Mouse (Mus musculus) spleen, adult 12 weeks (tissue): ENCODE results near the gene Lonrf2.
A peak's percentile ranks its signal among the peaks of the same experiment; 100 is the strongest.

Source experiments
- DNase-seq: peaks from one replicate; pipeline ENCODE4 v3.0.0; 2022; ENCODE audit warnings: low spot score

Lonrf2 gene

DNA sequence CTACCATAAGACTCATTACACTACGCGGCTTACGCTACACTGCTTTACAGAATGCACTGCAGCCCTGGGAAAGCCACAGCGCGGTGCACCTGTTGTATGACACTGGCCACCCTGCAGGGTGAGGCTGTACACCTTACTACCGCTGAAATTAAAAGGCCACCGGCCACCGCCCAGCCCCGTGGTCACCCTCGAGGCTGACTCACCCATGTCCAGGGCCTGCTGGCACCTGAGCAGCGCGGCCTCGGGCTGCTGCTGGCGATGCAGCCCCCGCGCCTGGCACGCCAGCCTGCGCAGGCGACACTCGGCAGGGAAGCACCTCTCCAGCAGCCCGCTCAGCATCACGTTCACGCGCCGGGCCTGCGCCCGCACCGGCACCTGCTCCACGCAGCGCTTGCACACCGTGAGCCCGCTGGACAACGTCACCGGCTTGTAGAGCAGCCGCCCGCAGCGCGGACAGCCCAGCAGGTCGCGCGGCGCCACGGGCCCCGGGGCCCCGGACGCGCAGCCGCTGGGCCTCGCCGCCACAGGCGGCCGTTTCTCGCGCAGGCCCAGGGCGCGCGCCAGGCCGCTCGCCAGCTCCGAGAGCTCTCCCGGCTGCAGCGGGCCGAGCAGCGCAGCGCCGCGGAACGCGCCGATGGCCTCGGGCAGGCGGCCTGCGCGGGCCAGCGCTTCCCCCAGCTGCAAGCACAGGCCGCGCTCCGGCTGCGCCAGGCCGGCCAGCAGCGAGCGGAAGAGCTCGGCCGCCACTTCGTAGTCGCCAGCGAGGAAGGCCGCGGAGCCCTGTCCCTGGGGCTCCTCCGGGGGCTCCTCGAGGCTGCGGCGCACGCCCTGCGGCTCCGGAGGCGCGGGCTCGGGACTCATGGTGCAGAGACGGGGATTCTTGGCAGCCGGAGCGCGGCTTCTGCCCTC lies 689 bp downstream of the Lonrf2 start:
- no peak for DNase-seq

DNA sequence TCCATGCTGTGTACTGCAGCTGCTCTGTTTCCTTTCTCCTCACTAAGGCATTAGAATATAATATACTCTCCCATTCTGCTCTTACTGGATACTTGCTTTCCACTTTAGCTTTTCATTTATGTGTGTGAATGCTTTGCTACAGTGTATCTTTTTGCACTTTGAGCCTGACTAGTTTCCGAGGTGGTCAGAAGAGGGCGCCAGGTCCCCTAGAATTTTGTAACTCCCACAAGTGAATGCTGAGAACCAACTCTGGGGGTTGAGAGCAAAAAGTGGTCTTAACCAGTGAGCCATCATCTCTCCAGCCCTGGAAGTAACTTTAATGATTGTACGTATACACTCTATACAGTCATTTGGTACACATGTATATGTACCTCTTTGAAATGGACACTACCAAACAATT lies 1.6 kb downstream of the Lonrf2 start:
- DNase-seq: no peak

DNA sequence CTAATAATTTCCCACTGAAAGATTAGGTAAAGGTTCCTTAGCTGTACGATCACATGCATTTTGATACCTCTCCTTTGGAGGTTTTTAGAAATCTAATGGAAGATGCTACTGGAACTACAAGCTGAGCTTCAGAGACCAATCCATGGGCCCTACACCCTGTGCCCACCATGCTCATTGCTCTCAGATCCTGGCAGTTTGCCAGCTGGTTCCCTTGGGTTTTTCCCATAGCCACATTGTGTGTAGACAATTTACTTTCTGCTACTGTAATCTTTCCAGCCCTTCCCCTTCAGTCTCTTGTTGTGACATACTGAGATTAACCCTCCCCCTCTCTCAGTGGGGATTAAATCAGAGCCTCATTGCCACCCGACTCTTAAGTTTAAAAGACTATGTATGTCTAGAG lies 11.6 kb downstream of the Lonrf2 start:
- no peak for DNase-seq

DNA sequence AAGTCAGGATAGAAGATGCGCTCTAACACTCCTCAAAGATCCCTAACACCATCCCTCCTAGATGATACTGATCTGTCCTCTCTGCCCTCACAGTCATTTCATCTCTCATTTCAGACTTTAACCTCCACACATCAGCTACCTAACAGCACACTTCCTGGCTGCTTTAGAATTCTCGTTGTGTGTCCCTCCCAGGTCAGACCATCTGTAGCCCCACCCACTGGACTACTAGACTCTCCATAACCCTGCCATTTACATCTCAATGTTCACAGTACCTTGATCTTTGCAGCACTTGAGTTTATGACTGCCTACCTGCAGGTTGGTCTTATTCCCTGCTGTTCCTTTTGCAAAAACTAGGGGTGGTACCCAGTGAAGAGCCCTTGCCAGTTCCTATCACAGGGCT lies 12.7 kb downstream of the Lonrf2 start:
- no peak for DNase-seq

DNA sequence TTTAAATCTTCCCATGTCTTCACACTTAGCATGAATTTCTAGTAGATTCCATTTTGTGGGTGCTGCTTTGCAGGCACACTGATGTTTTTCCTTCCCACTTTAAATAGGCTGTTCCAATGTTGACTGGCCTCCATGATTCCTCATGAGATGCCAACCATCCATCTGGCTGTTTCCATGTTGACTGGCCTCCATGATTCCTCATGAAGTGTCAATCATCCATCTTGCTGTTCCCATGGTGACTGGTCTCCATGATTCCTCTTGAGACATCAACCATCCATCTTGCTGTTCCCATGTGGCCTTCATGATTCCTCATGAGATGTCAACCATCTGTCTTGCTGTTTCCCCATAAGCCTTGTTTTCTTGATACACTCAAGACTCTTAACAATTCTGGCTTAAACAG lies 16.8 kb downstream of the Lonrf2 start:
- DNase-seq: no peak

DNA sequence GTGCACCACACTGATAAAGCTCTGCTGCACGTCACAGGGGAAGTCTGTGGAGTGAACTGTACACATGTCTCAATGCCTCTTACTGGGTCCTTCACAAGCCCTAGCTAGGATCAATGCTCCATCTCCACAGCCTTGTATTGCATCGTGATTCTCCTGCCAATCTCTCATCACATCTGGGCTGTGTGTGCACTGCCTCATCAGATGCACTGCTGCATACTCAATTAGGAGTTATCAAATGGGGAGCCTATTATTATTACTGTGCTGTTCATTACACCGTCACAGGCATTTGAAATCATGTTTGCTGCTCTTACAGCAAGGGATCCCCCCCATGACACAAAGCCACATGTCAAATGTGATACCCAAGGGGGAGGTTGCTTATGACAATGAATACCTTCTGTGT lies 18.8 kb downstream of the Lonrf2 start:
- DNase-seq: no peak

DNA sequence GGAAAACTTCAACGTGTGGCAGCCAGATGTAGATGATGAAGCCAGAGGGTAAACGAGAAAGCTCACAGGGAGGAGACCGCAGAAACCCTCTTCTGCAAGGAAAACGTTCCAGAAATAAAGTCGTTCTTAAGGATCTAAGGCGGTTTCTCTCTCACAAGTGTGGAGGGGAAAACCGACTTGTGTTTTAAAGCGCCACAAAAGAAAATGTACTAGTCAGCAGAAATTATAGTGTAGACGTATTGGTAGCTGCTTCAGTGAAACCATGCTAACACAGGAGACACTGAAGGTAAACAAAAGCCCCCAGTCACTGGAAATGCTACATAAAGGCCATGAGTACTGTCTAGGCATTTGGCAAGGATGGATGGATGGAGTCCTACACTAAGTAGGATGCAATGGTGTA lies 19.2 kb downstream of the Lonrf2 start:
- no peak for DNase-seq

DNA sequence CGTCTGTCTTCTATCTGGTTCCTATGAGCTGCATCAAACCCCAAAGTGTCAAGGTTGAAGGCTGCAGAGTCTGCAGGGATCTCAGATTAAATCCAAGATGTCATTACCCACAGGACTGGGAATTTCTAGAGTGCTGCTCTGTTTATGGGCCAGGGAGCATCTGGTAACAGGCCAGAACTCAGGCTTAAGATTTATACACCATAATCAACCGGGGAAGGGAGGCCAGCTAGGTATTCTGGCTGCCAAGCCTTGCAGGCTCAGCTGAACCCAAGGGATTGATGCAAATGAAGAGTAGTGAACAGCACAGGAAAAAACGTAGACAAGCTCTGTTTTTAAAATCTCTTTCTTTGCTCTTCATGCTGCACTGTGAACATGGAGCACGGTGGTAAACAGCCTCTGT lies 20.2 kb downstream of the Lonrf2 start:
- DNase-seq: no peak

DNA sequence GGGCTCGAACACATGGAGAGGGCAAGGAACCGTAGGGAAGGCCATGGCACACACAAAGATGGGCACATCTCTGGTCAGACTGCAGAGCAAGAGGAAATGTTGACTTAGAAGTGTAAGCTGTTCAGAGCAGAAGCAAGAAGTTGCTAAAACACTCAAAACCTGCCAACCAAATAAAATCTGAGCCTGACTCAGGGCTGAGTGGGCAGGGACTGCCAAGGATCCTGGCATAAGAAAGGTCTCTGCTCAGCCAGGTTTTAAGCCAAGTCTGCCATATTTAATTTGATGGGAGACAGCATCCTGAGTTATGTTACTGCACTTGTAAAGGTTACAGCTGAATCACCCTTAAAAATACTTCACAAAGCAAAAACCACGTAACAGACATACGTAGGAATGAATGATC lies 29.4 kb downstream of the Lonrf2 start:
- no peak for DNase-seq

DNA sequence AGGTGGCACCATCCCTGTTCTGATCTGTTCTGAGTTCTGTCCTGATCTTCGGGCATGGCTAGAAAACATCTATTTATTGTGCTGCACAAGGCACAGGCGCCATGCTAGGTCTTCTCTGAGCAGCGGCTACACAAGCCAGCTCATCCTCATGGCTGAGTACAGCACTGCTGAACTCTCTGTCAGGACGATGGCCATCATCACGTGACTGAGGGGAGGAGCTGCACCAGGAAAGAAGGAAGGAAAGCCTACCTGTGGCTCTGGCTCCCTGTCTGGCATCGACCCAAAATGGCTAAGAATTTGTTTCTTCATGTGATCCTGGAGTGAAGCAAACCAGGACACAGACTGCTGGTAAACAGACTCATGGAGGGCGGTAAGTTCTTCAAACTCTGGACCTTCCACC lies 36.1 kb downstream of the Lonrf2 start:
- DNase-seq: no peak

DNA sequence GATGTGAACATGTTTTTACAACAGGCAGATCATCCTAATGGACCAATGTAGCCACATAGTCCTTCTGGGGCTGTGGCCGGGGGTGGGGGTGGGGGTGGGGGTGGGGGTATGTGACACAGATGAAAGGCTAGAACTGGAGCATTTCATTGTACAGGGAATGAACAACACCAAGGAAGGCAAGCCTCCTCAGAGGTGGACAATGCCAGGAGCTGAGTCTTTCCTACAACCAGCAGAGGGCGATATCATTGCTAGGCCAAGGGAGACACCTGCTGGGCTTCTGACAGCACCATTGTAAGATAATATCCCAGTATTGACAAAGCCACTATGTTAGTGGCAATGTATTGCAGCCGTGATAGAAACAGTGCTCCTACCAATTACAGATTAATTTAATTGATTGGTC lies 37.2 kb downstream of the Lonrf2 start:
- DNase-seq: no peak

DNA sequence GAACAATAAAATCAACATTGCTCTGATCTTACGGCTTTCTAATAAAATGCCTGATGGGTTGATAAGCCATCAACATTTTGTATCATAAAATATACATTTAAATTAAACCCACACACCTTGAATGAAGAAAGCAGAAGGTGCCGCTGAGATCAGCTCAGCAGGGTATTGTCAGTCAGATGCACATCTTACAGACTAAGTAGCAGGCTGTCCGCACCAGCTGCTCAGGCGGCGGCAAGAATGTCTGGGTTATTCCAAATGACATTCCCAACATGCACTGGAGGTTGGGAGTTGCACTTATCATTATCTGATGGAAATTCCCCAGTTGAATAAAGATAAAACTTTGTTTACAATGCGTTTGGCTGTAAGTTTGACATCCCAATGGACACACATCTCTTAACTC lies 39.6 kb downstream of the Lonrf2 start:
- DNase-seq: no peak

DNA sequence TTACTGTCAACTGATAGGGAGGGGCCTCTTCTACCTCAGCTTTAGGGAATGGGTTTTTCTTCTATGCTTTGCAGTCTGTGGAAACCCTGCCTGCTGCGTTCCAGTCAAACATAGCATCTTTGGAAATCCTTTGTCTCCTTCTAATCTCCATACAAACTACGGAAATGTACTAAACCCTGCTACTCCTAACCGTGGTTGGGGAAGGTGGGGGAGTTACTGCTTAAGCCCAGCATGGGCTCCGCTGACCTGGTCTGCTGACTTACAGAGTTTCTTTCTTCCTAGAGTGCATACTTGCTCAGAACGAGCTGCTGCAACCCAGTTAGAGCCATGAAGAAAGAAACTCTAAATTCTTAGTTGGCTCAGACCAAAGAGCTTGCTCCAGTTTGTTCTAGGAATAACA lies 41.0 kb downstream of the Lonrf2 start:
- DNase-seq: no peak

DNA sequence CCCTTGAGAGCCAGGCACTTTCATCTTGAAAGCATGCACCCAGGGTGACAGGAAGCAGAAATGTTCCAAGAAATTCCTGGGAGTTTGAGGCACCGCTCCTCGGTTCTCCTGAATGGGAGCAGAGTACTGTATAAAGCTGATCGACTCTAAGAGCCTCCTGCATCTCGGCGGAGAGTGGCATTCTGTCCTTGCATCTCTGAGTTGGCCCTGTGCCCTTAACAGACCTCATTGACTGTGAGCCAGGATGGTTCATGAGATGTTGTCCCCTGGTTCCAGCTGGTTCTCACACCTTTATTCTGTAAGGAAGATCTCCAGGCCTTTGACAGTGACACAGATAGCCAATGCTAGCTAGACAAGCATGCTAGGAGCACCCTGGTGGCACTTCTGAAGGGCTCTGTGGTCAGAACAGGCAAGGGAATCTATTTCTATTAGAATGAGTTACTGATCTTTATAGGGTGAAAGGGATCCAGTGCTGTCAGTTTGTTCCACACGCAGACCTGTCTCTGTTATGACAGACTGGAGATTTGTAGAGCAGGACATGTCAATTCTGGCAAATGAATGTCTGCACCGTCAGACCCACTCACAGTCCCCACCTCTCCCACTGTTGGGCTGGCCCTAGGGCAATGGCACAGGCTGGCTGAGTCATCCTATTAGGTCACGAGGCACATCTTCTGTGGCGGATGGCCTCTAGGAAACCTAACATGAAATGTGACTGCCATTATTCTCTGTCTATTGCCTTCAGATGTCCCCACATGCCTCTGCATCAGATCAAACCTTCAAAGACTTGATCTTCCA lies 45.3 kb downstream of the Lonrf2 start:
- DNase-seq: no peak

DNA sequence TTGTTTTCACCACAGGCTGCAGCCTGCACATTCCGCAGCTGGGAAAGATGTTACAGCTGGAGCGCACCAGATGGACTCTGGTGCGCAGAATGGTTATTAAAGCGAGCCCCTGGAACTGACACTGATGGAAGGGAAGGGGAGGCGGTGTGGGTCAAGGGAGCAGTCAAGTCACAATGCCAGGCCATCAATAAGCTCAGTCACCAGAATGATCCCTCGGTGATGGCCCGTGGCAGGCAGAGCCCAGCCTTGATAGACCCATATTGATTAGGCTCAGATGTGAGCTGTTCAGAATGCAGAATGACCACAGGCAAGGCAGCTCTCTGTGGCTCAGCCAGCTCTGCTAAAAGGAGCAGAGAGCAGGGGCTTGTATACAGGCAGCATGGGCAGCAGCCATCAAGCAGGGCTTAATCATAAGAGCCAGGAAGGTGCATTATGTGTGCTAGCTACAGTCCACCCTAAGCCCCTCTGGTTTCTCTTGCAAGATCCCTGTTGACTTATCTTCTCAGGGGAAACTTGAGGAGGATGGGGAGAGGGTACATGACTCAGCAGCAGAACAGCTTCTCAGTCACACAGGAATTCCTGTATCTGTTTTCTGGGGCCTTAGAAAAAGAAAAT lies 46.4 kb downstream of the Lonrf2 start:
- DNase-seq: no peak

DNA sequence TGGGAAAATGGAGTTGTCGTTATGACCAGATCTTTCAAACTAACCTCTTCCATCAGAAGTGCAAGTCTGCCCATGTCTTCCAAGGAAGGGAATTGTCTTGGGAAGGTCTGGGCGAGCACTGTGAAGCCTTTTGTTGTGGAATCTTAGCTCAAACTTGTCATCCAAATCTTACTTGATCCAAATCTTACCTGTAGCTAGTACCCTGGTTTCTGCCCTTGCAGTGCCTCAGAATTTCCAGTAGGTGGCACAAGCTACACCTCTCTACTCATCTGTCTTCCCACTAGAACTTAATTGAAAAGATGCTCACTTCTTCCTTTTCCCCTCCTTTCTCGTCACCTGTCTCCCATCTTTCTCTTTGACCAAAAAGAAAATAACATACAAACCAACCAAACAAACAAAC lies 47.6 kb downstream of the Lonrf2 start:
- no peak for DNase-seq

DNA sequence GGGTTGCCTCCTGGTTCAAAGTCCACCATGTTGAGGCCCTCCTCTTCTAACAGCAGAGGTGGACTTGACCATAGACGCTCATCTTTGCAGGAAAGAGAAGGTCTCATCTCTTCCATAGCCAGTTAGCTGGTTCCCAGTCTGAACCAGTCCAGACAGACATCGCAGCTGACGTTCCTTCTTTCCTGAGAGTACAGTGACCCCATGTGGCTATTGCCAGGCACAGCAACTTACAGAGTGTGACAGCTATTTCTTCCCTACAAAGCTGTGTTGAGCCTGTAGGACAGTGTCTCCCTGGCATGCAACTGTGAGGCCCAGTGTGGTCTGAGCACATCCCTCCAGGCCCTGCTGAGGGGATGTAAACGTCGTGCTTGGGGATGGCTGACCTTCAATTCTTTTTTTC lies 49.1 kb downstream of the Lonrf2 start:
- no peak for DNase-seq

DNA sequence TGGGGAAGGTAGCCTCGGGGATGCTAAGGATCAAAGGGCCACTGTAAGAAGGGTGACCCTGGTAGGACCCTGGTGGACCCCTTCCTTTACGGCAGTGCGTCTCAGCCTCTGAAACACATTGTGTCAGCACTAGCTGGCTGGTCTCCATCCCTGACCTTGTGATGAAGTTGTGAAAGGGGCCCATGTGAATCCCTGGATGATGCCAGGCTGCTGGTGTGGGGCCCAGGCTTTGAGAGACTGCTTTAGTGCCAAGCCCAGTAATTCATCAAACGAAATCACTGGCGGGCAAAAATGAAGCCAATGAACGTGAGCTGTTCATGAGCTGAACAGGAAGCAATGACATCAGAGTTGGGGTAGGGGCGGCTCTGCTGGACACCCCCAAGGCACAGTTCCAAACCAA lies 50.2 kb downstream of the Lonrf2 start:
- DNase-seq: no peak

DNA sequence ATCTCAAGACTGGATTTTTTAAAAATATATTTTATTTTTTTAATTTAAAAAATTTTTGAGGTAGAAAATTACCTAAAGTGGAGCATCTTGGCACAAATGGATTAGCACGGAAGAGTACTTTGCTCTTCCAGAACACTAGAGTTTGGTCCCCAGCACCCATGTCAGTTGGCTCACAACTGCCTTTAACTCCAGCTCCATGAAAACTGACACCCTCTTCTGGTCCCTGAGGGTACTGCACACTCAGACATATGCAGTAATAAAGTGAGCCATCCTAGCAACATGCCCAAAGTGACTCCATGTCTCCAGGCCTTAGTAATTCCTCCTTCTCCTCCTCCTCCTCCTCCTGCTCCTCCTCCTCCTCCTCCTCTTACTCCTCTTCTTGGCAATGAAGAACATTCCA lies 58.2 kb downstream of the Lonrf2 start:
- no peak for DNase-seq

DNA sequence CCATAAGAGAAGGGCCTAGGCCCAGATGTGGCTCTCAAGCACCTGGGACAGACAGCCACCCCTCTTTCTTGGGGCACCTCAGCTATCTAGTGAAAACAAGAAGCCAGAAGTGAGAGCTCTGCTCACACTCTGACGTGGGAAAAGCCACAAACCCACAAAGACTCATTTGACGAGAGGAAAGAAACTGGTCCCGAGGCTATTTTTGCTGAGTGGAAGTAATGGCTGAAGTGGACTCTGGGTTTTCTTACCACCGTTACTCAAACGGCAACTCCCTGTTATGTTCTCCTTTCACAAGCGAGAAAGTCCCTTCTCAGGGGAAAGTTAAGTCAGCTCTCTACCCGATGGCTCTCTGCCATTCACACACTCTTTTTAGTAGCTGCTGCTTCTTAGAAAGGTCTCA lies 59.0 kb downstream of the Lonrf2 start:
- peak; percentile 5 for DNase-seq

DNA sequence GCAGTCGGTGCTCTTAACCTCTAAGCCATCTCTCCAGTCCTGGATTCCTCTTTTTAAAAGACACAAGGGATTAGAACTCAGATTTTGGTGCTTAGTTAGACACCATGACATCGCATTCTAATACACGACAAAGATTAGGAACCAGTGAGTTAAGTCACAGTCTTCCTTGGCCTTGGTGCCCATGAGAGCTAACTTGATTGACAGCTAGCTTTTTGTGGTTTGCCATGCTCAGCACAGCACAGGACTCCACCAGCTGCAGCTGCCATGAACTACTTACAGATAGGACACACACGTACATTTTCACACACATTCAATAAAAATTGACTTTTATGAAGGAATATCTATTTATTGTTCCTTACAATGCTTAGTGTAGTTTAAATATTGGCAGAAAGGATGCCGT lies 60.8 kb downstream of the Lonrf2 start:
- no peak for DNase-seq

DNA sequence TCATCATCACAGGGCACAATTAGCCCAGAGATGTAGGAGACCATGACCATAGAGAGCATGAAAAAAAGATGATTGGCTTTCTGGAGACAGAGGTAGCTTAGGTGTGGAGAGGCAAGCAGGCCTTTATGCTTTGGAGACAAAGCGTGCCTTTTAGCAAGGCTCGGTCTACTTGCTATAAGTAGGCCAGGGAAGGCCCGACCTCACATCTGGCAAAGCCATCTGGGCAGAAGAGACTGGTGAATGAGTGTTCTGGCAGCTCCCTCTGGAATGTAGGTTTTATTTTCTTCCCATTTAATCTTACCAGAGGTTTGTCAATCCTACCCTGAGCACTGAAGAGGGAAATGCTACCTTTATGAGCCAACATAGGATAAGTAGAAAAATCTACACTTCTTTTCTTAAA lies 65.8 kb downstream of the Lonrf2 start:
- DNase-seq: no peak

DNA sequence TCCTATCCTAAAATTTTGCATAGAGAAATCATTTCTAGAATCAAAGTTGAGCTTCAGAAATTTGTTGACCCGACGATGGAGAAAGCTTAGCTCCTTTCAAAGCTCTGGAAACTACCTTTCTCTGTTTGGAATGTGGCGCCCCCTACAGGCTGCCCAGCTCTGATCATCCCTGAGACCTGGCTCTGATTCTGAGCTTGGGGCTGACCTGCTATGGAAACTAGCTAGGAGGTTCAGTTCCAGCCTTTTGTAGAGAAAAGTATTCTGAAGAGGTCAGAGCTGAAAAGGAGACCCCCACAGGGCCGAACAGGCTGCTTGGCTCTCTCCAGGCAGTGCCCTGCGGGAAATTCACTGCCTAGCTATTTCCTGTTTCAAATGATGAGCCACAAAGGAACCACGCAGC lies 66.6 kb downstream of the Lonrf2 start:
- DNase-seq: peak; percentile 17
